Mouse (Mus musculus) limb, embryonic 14.5 days (tissue): ENCODE measurements around the gene Adamts3. TPM values are rescaled to one million over a fixed set of nuclear protein-coding genes. Genes with fewer than 3 reads are reported as not detected.
A peak's percentile ranks its signal among the peaks of the same experiment; 100 is the strongest.

Source experiments
- ATAC-seq: fragments of 200-750 bp; cut with Nextera tagmentation; 2 replicates; pipeline ENCODE4 v1.8.0; 2017; ENCODE audit warnings: low read depth, moderate number of reproducible peaks, moderate TSS enrichment; ENCODE audit not compliant: low FRiP score
- DNase-seq: peaks from one replicate; pipeline ENCODE4 v3.0.0-alpha.2; 2015; ENCODE audit warnings: low spot score
- H3K27ac ChIP-seq: fragments of 300-500 bp; sonication (generic); replicated peaks from 2 replicates; pipeline ENCODE4 v1.5.1; 2014; ENCODE audit warnings: low read depth, mild to moderate bottlenecking, low read length, moderate library complexity, mixed read lengths
- H3K27me3 ChIP-seq: fragments of 300-500 bp; sonication (generic); 2 replicates; pipeline ENCODE4 v1.6.1; 2014; ENCODE audit warnings: low read length, mixed read lengths; ENCODE audit not compliant: control insufficient read depth, insufficient read depth
- H3K36me3 ChIP-seq: fragments of 300-500 bp; sonication (generic); 2 replicates; pipeline ENCODE4 v1.6.1; 2014; ENCODE audit warnings: mild to moderate bottlenecking, low read length, moderate library complexity, mixed read lengths; ENCODE audit not compliant: control insufficient read depth, insufficient read depth
- H3K4me1 ChIP-seq: fragments of 300-500 bp; sonication (generic); 2 replicates; pipeline ENCODE4 v1.6.1; 2014; ENCODE audit warnings: antibody characterized with exemption, low read length, mixed read lengths; ENCODE audit not compliant: control insufficient read depth, insufficient read depth
- H3K4me2 ChIP-seq: fragments of 300-500 bp; sonication (generic); replicated peaks from 2 replicates; pipeline ENCODE4 v1.6.1; 2014; ENCODE audit warnings: low read depth, mild to moderate bottlenecking, low read length, moderate library complexity; ENCODE audit not compliant: severe bottlenecking
- H3K4me3 ChIP-seq: fragments of 300-500 bp; sonication (generic); replicated peaks from 2 replicates; pipeline ENCODE4 v1.5.1; 2014; ENCODE audit warnings: low read length
- H3K9ac ChIP-seq: fragments of 300-500 bp; sonication (generic); 2 replicates; pipeline ENCODE4 v1.6.1; 2014; ENCODE audit warnings: mild to moderate bottlenecking, low read depth, low read length, moderate library complexity; ENCODE audit not compliant: severe bottlenecking
- H3K9me3 ChIP-seq: fragments of 300-500 bp; sonication (generic); 2 replicates; pipeline ENCODE4 v1.6.1; 2016; ENCODE audit warnings: low read length; ENCODE audit not compliant: control insufficient read depth
- POLR2A ChIP-seq: fragments of 200-500 bp; IDR thresholded peaks from 2 replicates; pipeline ENCODE4 v1.8.0; 2012; ENCODE audit warnings: inconsistent platforms, mild to moderate bottlenecking, moderate library complexity, borderline replicate concordance; ENCODE audit not compliant: insufficient read depth, insufficient read length; ENCODE audit errors: extremely low read depth
- WGBS: fragments of 180-500 bp; shearing (Covaris S2); extraction: QIAGEN DNeasy Blood & Tissue Kit; methylation state at CpG from one replicate; pipeline ENCODE4 v1.1.7; 2014; 5-methylcytosine and 5-hydroxymethylcytosine counted together
- polyA plus RNA-seq, 2 experiments: library from polyadenylated mRNA; depleted of rRNA in 1 of 2; stranded (reverse) in 1 of 2; unstranded in 1 of 2; fragments of >200 nt; fragmentation: Nextera tagmentation in 1 of 2; extraction: Ambion mirVana in 1 of 2; gene quantifications; 2 replicates each; pipeline versions ENCODE4 v1.2.1 to v1.2.3; 2012 to 2014

The Adamts3 gene
- 13.0 and 15.8 TPM in 2 replicates for polyA plus RNA-seq (2012; rRNA removed)
- 9.5 and 10.8 TPM in 2 replicates for polyA plus RNA-seq (2014; fragmentation: Nextera tagmentation; extraction: Ambion mirVana)

DNA sequence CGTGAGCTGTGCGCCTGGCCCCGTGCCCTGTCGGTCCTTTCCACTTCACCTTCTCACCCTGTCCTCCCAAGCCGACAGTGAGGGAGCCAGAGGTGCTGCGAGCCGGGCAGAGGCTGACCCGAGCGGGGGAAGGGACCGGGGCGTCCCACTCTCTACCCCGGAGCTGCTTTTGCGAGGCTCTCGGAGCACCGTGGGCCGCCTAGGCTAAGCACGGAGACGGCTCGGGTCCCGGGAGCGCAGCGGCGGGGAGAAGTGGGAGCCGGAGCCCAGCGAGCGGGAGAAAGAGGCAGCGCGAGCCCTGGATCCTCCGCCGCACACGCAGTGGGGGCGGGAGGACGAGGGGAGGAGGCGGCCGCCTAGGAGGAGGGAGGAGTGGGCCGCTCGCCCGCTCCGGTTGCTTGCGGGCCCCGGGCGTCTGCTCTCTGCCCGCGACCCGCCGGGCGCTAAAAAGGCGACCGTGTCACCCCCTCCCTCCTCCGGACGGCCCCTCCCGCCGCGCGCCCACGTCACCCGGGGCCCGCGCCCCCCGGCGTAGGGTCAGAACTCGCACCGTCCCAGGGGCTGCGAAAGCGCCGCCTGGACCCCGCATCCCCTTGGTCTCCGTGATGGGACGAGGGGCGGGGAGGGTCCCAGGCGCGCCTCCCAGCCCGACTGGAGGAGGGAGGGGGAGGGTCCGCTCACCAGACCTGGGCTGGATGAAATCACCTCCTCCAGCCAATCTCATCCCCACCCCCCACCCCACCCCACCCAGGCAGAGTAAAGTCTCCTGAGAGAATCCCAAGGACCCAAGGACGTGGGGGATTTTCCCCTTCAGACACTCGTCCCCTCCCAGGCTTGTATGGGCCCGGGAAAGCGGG lies at the start of gene Adamts3:
Gene Adamts3 (minus strand): TSS at position 284 of the 857 bp plus-strand sequence.
- no peaks in the 10 kb centered on the region for H3K36me3 ChIP-seq
- 0% methylated on average over 12 of the region's 78 CpGs for WGBS
- peaks cover 4% of the 10 kb centered on the region; the same call in 1 of the 2 replicates for H3K4me1 ChIP-seq
- H3K27me3 ChIP-seq, result no peaks in the 10 kb centered on the region
- TF ChIP-seq POLR2A, result no peak
- H3K4me3 ChIP-seq, result peak within 1 kb of the TSS; percentile 73
- DNase-seq (peak; percentile 76), ATAC-seq (peak; percentile 86)
- peak within 1 kb of the TSS; percentile 80 for H3K9ac ChIP-seq
- H3K27ac ChIP-seq, result peak within 1 kb of the TSS; percentile 73
- peak within 1 kb of the TSS; percentile 98 for H3K4me2 ChIP-seq
- H3K9me3 ChIP-seq, result no peaks in the 10 kb centered on the region

DNA sequence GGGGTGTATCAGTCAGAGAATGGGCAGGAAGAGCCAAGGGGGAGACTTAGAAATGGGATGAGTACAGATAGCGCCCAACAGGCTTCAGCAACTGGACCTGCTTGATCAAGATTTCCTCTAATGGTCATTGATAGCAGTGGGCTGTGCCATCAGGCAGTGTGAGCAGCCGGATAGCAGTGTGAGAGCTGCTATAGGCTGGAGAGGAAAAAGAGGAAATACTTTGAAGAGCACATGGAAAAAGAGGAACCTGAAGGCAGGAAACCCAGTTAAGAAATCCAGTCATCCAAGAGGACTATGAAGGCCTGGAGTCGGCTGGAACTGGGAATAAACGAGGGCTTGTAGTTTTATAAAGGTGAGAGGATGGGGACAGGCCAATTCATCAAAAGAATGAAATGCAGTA lies 48.4 kb upstream of the Adamts3 start:
- H3K36me3 ChIP-seq, result no peaks in the 10 kb centered on the region
- no peak overlapping the region for H3K4me3 ChIP-seq
- 53% methylated on average over 4 of the region's 4 CpGs for WGBS
- H3K9ac ChIP-seq, result no peak overlapping the region
- ATAC-seq (no peak), DNase-seq (no peak)
- H3K4me1 ChIP-seq, result no peaks in the 10 kb centered on the region
- no peaks in the 10 kb centered on the region for H3K9me3 ChIP-seq
- no peak overlapping the region for H3K4me2 ChIP-seq
- no peaks in the 10 kb centered on the region for H3K27me3 ChIP-seq
- H3K27ac ChIP-seq, result no peak overlapping the region
- TF ChIP-seq POLR2A, result no peak

DNA sequence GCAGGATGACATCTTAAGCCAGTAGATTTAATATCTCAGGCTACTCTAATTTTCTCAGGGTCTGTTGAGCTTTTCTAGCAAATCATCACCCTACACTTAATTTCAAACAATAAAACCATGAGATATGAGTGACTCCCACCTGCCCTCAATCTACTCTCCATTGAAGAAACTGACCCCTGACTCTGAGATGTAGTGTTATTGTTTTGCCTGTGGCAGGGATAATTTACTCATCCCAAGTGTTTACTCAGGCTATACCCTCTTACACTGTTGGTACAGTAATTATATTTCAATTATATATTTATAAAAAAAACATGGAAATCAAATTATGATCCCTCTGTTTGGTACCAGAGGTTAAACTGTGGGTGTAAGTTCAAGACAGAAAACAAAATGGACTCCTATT lies 29.2 kb upstream of the Adamts3 start:
- DNase-seq, result no peak

GRCm38 (mm10) chr5:89911950-89912349 lies 28.8 kb upstream of the Adamts3 start:
- Histone ChIP-seq H3K4me1 (no peaks in the 10 kb centered on the region), H3K27ac (no peak overlapping the region), H3K9ac (no peak overlapping the region), H3K4me2 (no peak overlapping the region), H3K4me3 (no peak overlapping the region), H3K9me3 (no peaks in the 10 kb centered on the region), H3K27me3 (no peaks in the 10 kb centered on the region), H3K36me3 (no peaks in the 10 kb centered on the region)
- ATAC-seq (no peak), DNase-seq (no peak)
- no peak for TF ChIP-seq POLR2A
- 72% methylated on average over 7 of the region's 7 CpGs for whole genome bisulfite sequencing

More for the DNA sequence above, 29.2 kb upstream of the Adamts3 start:
- H3K4me3 ChIP-seq, result no peak overlapping the region
- H3K9me3 ChIP-seq, result no peaks in the 10 kb centered on the region
- no peak overlapping the region for H3K9ac ChIP-seq
- no peaks in the 10 kb centered on the region for H3K27me3 ChIP-seq
- H3K4me1 ChIP-seq, result no peaks in the 10 kb centered on the region
- no peak for ATAC-seq
- no peak overlapping the region for H3K4me2 ChIP-seq
- TF ChIP-seq POLR2A, result no peak
- no peak overlapping the region for H3K27ac ChIP-seq
- no peaks in the 10 kb centered on the region for H3K36me3 ChIP-seq

DNA sequence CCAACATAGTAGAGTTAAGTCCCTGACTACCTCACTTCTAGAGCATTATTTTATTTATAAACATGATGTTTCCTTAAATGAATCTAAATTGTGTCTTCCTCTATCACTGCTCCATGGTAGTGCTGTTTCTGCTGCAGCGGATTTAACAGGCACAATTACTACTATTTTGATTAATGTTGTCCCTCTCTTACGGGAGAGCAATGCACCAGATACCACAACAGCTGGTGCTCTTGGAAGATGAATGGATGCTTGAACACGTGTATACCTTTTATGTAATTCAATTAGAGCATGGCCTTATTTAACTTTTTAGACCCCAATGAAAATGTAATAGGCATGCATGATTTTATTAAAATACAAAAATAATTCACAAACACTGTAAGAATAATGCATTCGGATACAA lies 28.4 kb upstream of the Adamts3 start:
- H3K4me2 ChIP-seq, result no peak overlapping the region
- no peak for TF ChIP-seq POLR2A
- DNase-seq (no peak), ATAC-seq (no peak)
- WGBS, result 77% methylated on average over 4 of the region's 4 CpGs
- H3K9ac ChIP-seq, result no peak overlapping the region
- no peaks in the 10 kb centered on the region for H3K9me3 ChIP-seq
- no peak overlapping the region for H3K27ac ChIP-seq
- H3K4me3 ChIP-seq, result no peak overlapping the region
- H3K4me1 ChIP-seq, result no peaks in the 10 kb centered on the region
- no peaks in the 10 kb centered on the region for H3K27me3 ChIP-seq
- H3K36me3 ChIP-seq, result no peaks in the 10 kb centered on the region
